Mouse (Mus musculus) CH12.LX (cell line): ENCODE results near the gene Lrig1. TPM values are rescaled to one million over a fixed set of nuclear protein-coding genes. Genes with fewer than 3 reads are reported as not detected.
A peak's percentile ranks its signal among the peaks of the same experiment; 100 is the strongest.

ENCODE experiments used
- DNase-seq: peaks from one replicate; pipeline ENCODE4 v3.0.0-alpha.2; 2013; ENCODE audit errors: extremely low read depth
- H3K27ac ChIP-seq: 2 replicates; pipeline ENCODE4 v1.5.1; 2012; ENCODE audit warnings: low read depth, mild to moderate bottlenecking, control low read depth, moderate library complexity; ENCODE audit not compliant: insufficient read depth
- H3K27me3 ChIP-seq: replicated peaks from 2 replicates; pipeline ENCODE3; 2012; ENCODE audit warnings: inconsistent platforms
- H3K36me3 ChIP-seq, 2 experiments: replicated peaks in 1 of 2; 2 replicates each; pipeline versions ENCODE3 to v1.6.1; 2012; ENCODE audit warnings: inconsistent platforms in 1 of 2, low read length in 1 of 2, mild to moderate bottlenecking in 1 of 2, mixed read lengths in 1 of 2, moderate library complexity in 1 of 2; ENCODE audit not compliant: control insufficient read depth in 1 of 2, insufficient read depth in 1 of 2
- H3K4me1 ChIP-seq, 2 experiments: 2 replicates each; pipeline ENCODE4 v1.6.1; 2012; ENCODE audit warnings: inconsistent platforms in 1 of 2, moderate library complexity in 1 of 2; ENCODE audit not compliant: insufficient read depth in 2 of 2, control insufficient read depth in 1 of 2
- H3K4me2 ChIP-seq: 2 replicates; pipeline ENCODE4 v1.6.1; 2012; ENCODE audit warnings: low read depth, mild to moderate bottlenecking, control low read depth; ENCODE audit not compliant: poor library complexity, insufficient read depth, severe bottlenecking
- H3K4me3 ChIP-seq, 3 experiments: fragments of 150-350 bp in 1 of 3; sonication (generic) in 1 of 3; replicated peaks in 1 of 3; 2 replicates each; pipeline versions ENCODE3 to v1.5.1; 2011 to 2012; ENCODE audit warnings: low read depth in 2 of 3, low read length in 2 of 3, mild to moderate bottlenecking in 2 of 3, moderate library complexity in 2 of 3, control low read depth in 1 of 3, improper control_type of control experiment in 1 of 3, inconsistent platforms in 1 of 3, mixed read lengths in 1 of 3; ENCODE audit not compliant: poor library complexity in 1 of 3
- H3K79me2 ChIP-seq: replicated peaks from 2 replicates; pipeline ENCODE4 v1.6.1; 2012; ENCODE audit warnings: mild to moderate bottlenecking, moderate library complexity; ENCODE audit not compliant: control insufficient read depth, poor library complexity, insufficient read depth, severe bottlenecking; ENCODE audit errors: extremely low read depth
- H3K9ac ChIP-seq: 2 replicates; pipeline ENCODE4 v1.6.1; 2012; ENCODE audit warnings: low read depth, mild to moderate bottlenecking, control low read depth, moderate library complexity; ENCODE audit not compliant: insufficient read depth
- H3K9me3 ChIP-seq: replicated peaks from 2 replicates; pipeline ENCODE3; 2012; ENCODE audit warnings: low read length, inconsistent platforms, mixed read lengths
- BHLHE40 ChIP-seq: IDR thresholded peaks from 2 replicates; pipeline ENCODE4 v1.6.1; 2011; ENCODE audit warnings: mild to moderate bottlenecking, low read depth, low read length, improper control_type of control experiment
- CHD1 ChIP-seq: IDR thresholded peaks from 2 replicates; pipeline ENCODE4 v1.6.1; 2012; ENCODE audit warnings: low read depth, low read length, improper control_type of control experiment, inconsistent platforms
- CHD2 ChIP-seq: IDR thresholded peaks from 2 replicates; pipeline ENCODE4 v1.6.1; 2011; ENCODE audit warnings: low read length, improper control_type of control experiment
- CTCF ChIP-seq, 2 experiments: IDR thresholded peaks in 1 of 2; conservative IDR thresholded peaks in 1 of 2; 2 replicates each; pipeline ENCODE4 v1.5.1; 2011 to 2012; ENCODE audit warnings: low read depth in 2 of 2, low read length in 2 of 2, improper control_type of control experiment in 1 of 2, inconsistent platforms in 1 of 2, mild to moderate bottlenecking in 1 of 2, moderate library complexity in 1 of 2
- E2F4 ChIP-seq: IDR thresholded peaks from 2 replicates; pipeline ENCODE4 v1.6.1; 2011; ENCODE audit warnings: low read depth, low read length, improper control_type of control experiment; ENCODE audit not compliant: insufficient replicate concordance
- ELF1 ChIP-seq: IDR thresholded peaks from 2 replicates; pipeline ENCODE4 v1.6.1; 2014; ENCODE audit warnings: low read depth, mild to moderate bottlenecking, inconsistent platforms, low read length, improper control_type of control experiment
- EP300 ChIP-seq: IDR thresholded peaks from 2 replicates; pipeline ENCODE4 v1.6.1; 2011; ENCODE audit warnings: low read length, improper control_type of control experiment
- ETS1 ChIP-seq: conservative IDR thresholded peaks from 2 replicates; pipeline ENCODE4 v1.6.1; 2012; ENCODE audit warnings: low read depth, mild to moderate bottlenecking, inconsistent platforms, low read length, improper control_type of control experiment, moderate library complexity
- GABPA ChIP-seq: IDR thresholded peaks from 2 replicates; pipeline ENCODE4 v1.6.1; 2012; ENCODE audit warnings: low read depth, low read length, improper control_type of control experiment, inconsistent platforms; ENCODE audit not compliant: insufficient replicate concordance
- IRF4 ChIP-seq: IDR thresholded peaks from 2 replicates; pipeline ENCODE4 v1.6.1; 2014; ENCODE audit warnings: low read depth, mild to moderate bottlenecking, inconsistent platforms, low read length, improper control_type of control experiment
- JUN ChIP-seq: IDR thresholded peaks from 2 replicates; pipeline ENCODE4 v1.6.1; 2011; ENCODE audit warnings: low read depth, mild to moderate bottlenecking, low read length, improper control_type of control experiment, moderate library complexity; ENCODE audit not compliant: insufficient read depth
- JUND ChIP-seq: conservative IDR thresholded peaks from 2 replicates; pipeline ENCODE4 v1.6.1; 2011; ENCODE audit warnings: low read depth, low read length, improper control_type of control experiment
- KAT2A ChIP-seq: IDR thresholded peaks from 2 replicates; pipeline ENCODE4 v1.6.1; 2012; ENCODE audit warnings: low read length, improper control_type of control experiment, inconsistent platforms; ENCODE audit not compliant: insufficient replicate concordance
- MAFK ChIP-seq: IDR thresholded peaks from 2 replicates; pipeline ENCODE4 v1.6.1; 2011; ENCODE audit warnings: low read length, improper control_type of control experiment; ENCODE audit not compliant: insufficient replicate concordance
- MAX ChIP-seq: IDR thresholded peaks from 2 replicates; pipeline ENCODE4 v1.6.1; 2011; ENCODE audit warnings: low read length, improper control_type of control experiment
- MAZ ChIP-seq: IDR thresholded peaks from 2 replicates; pipeline ENCODE4 v1.6.1; 2012; ENCODE audit warnings: low read depth, mild to moderate bottlenecking, inconsistent platforms, low read length, improper control_type of control experiment, moderate library complexity
- MEF2A ChIP-seq: IDR thresholded peaks from 2 replicates; pipeline ENCODE4 v1.6.1; 2014; ENCODE audit warnings: low read depth, mild to moderate bottlenecking, inconsistent platforms, low read length, improper control_type of control experiment, borderline replicate concordance
- MXI1 ChIP-seq: IDR thresholded peaks from 2 replicates; pipeline ENCODE4 v1.6.1; 2011; ENCODE audit warnings: mild to moderate bottlenecking, low read depth, low read length, improper control_type of control experiment
- MYC ChIP-seq: IDR thresholded peaks from 2 replicates; pipeline ENCODE4 v1.6.1; 2011; ENCODE audit warnings: low read depth, mild to moderate bottlenecking, improper control_type of control experiment, low read length
- NELFE ChIP-seq: IDR thresholded peaks from 2 replicates; pipeline ENCODE4 v1.6.1; 2011; ENCODE audit warnings: low read depth, low read length, improper control_type of control experiment
- NRF1 ChIP-seq: IDR thresholded peaks from 2 replicates; pipeline ENCODE4 v1.6.1; 2014; ENCODE audit warnings: low read depth, mild to moderate bottlenecking, inconsistent platforms, low read length, improper control_type of control experiment, moderate library complexity
- PAX5 ChIP-seq: IDR thresholded peaks from 2 replicates; pipeline ENCODE4 v1.6.1; 2012; ENCODE audit warnings: low read length, inconsistent platforms, mixed read lengths
- POLR2A ChIP-seq: IDR thresholded peaks from 2 replicates; pipeline ENCODE4 v1.6.1; 2011; ENCODE audit warnings: low read depth, mild to moderate bottlenecking, improper control_type of control experiment, low read length
- RAD21 ChIP-seq: IDR thresholded peaks from 2 replicates; pipeline ENCODE4 v1.6.1; 2011; ENCODE audit warnings: low read depth, mild to moderate bottlenecking, low read length, improper control_type of control experiment, moderate library complexity
- SIN3A ChIP-seq: IDR thresholded peaks from 2 replicates; pipeline ENCODE4 v1.6.1; 2012; ENCODE audit warnings: low read length, improper control_type of control experiment, inconsistent platforms
- SMC3 ChIP-seq: IDR thresholded peaks from 2 replicates; pipeline ENCODE4 v1.6.1; 2011; ENCODE audit warnings: low read depth, low read length, improper control_type of control experiment
- TBP ChIP-seq: conservative IDR thresholded peaks from 2 replicates; pipeline ENCODE4 v1.6.1; 2011; ENCODE audit warnings: low read depth, low read length, improper control_type of control experiment
- TCF12 ChIP-seq: IDR thresholded peaks from 2 replicates; pipeline ENCODE4 v1.6.1; 2014; ENCODE audit warnings: low read depth, mild to moderate bottlenecking, inconsistent platforms, low read length, improper control_type of control experiment
- UBTF ChIP-seq: IDR thresholded peaks from 2 replicates; pipeline ENCODE4 v1.6.1; 2012; ENCODE audit warnings: low read depth, mild to moderate bottlenecking, inconsistent platforms, low read length, improper control_type of control experiment, moderate library complexity
- USF1 ChIP-seq: IDR thresholded peaks from 2 replicates; pipeline ENCODE4 v1.6.1; 2014; ENCODE audit warnings: low read depth, mild to moderate bottlenecking, inconsistent platforms, low read length, improper control_type of control experiment
- USF2 ChIP-seq: conservative IDR thresholded peaks from 2 replicates; pipeline ENCODE4 v1.6.1; 2011; ENCODE audit warnings: low read depth, low read length, improper control_type of control experiment
- ZC3H11A ChIP-seq: IDR thresholded peaks from 2 replicates; pipeline ENCODE4 v1.6.1; 2012; ENCODE audit warnings: low read depth, mild to moderate bottlenecking, inconsistent platforms, low read length, improper control_type of control experiment
- ZKSCAN1 ChIP-seq: IDR thresholded peaks from 2 replicates; pipeline ENCODE4 v1.6.1; 2012; ENCODE audit warnings: low read depth, inconsistent platforms, low read length, improper control_type of control experiment, borderline replicate concordance
- ZMIZ1 ChIP-seq: IDR thresholded peaks from 2 replicates; pipeline ENCODE4 v1.6.1; 2012; ENCODE audit warnings: low read depth, mild to moderate bottlenecking, inconsistent platforms, low read length, improper control_type of control experiment
- ZNF384 ChIP-seq: IDR thresholded peaks from 2 replicates; pipeline ENCODE4 v1.6.1; 2012; ENCODE audit warnings: low read depth, low read length, improper control_type of control experiment, inconsistent platforms
- dilution Hi-C: fragments of 300-500 bp; cut with MboI; formaldehyde crosslinking; loops from 2 replicates; pipeline ENCODE4 v1.14.3; 2020; ENCODE audit warnings: low sequenced_read_pairs; ENCODE audit not compliant: extremely low pct_unique_long_range_greater_than_20kb, extremely low pct_ligation_motif_present
- in situ Hi-C: fragments of 300-500 bp; cut with MboI; formaldehyde crosslinking; loops from 3 replicates; pipeline ENCODE4 v1.14.3; 2019; ENCODE audit warnings: low sequenced_read_pairs, low pct_ligation_motif_present, low pct_unique_long_range_greater_than_20kb, mixed read lengths
- polyA plus RNA-seq: library from polyadenylated mRNA; unstranded; fragments of >175 nt; gene quantifications from 2 replicates; pipeline ENCODE4 v1.2.1, GENCODE M21; 2012; ENCODE audit warnings: low read depth; ENCODE audit not compliant: insufficient read length
- total RNA-seq, 2 experiments: library from RNA; depleted of rRNA; stranded (reverse); fragments of 300-350 nt in 1 of 2; fragments of >200 nt in 1 of 2; gene quantifications; 2 replicates each; pipeline ENCODE4 v1.2.3; 2012 to 2014

Lrig1 gene
- total and polyA plus RNA-seq, 3 experiments: 0.43 TPM; not detected in 2

GRCm38 (mm10) chr6:94565766-94566165 lies 134.2 kb downstream of the Lrig1 start:
- dilution Hi-C loops: no loop called here
- H3K9me3 ChIP-seq: no peaks in the 10 kb centered on the region
- H3K4me3 ChIP-seq: no peak overlapping the region
- peaks cover 0 to 2% of the 10 kb centered on the region in 2 experiments for H3K36me3 ChIP-seq
- H3K4me1 ChIP-seq: peaks cover 10 to 28% of the 10 kb centered on the region in 2 experiments; a peak in 3 of 4 replicates
- no peak overlapping the region for H3K9ac ChIP-seq
- in situ Hi-C loops: no loop called here
- peak; percentile 53 for DNase-seq
- no peaks in the 10 kb centered on the region for H3K79me2 ChIP-seq
- no peak overlapping the region; the same call in 1 of the 2 replicates for H3K27ac ChIP-seq
- no peaks in the 10 kb centered on the region for H3K27me3 ChIP-seq
- H3K4me2 ChIP-seq: no peak overlapping the region
- no peak for TF ChIP-seq SMC3
- no peak for TF ChIP-seq UBTF
- TF ChIP-seq BHLHE40: peak; percentile 31; the same call in 1 of the 2 replicates
- TF ChIP-seq CTCF (conservative IDR thresholded peaks at IDR 0.05 in 1 of 2, IDR thresholded peaks at IDR 0.05 in 1 of 2; ENCODE audit: low read depth in 2 of 2, low read length in 2 of 2): no peak
- peak; percentile 11; the same call in 1 of the 2 replicates for TF ChIP-seq TCF12
- TF ChIP-seq KAT2A: no peak
- TF ChIP-seq MAFK: no peak
- no peak for TF ChIP-seq PAX5
- no peak for TF ChIP-seq TBP
- no peak for TF ChIP-seq MYC
- no peak for TF ChIP-seq ETS1
- TF ChIP-seq CHD1: no peak
- no peak for TF ChIP-seq E2F4
- TF ChIP-seq JUND: no peak
- no peak for TF ChIP-seq MAZ
- no peak for TF ChIP-seq ZC3H11A
- no peak for TF ChIP-seq ZKSCAN1
- no peak for TF ChIP-seq RAD21
- TF ChIP-seq SIN3A: no peak; the same call in 1 of the 2 replicates
- TF ChIP-seq MXI1: 0 out of 2 replicates have a peak, but pooled peaks have one; percentile 50
- TF ChIP-seq MAX: no peak; the same call in 1 of the 2 replicates
- no peak for TF ChIP-seq ZNF384
- 0 out of 2 replicates have a peak, but pooled peaks have one; percentile 25 for TF ChIP-seq ZMIZ1
- TF ChIP-seq JUN: no peak
- TF ChIP-seq EP300: peak; percentile 29; the same call in 1 of the 2 replicates
- TF ChIP-seq POLR2A: no peak
- TF ChIP-seq ELF1: no peak
- no peak for TF ChIP-seq GABPA
- TF ChIP-seq NRF1: no peak
- TF ChIP-seq CHD2: no peak
- TF ChIP-seq USF2: no peak
- TF ChIP-seq IRF4: peak; percentile 55
- no peak for TF ChIP-seq USF1
- 0 out of 2 replicates have a peak, but pooled peaks have one; percentile 4 for TF ChIP-seq MEF2A
- TF ChIP-seq NELFE: no peak
